Mouse (Mus musculus) lung, postnatal 25 days (tissue): ENCODE results near the gene Acvr2b.
A peak's percentile ranks its signal among the peaks of the same experiment; 100 is the strongest.

Experiments
- DNase-seq: peaks from one replicate; pipeline ENCODE4 v3.0.0; 2022; ENCODE audit warnings: low spot score

Acvr2b gene

GRCm38 (mm10) chr9:119473608-119474164 is 71.8 kb downstream of the Acvr2b start:
- no peak for DNase-seq

GRCm38 (mm10) chr9:119474717-119475611 is 73.0 kb downstream of the Acvr2b start:
- peak; percentile 32 for DNase-seq

GRCm38 (mm10) chr9:119477754-119478153 is 75.8 kb downstream of the Acvr2b start:
- no peak for DNase-seq

- DNase-seq = no peak
Measured at GRCm38 (mm10) chr9:119478345-119478744, 76.4 kb downstream of the Acvr2b start.

GRCm38 (mm10) chr9:119479297-119479696 is 77.4 kb downstream of the Acvr2b start:
- DNase-seq = no peak

GRCm38 (mm10) chr9:119481612-119482011 is 79.7 kb downstream of the Acvr2b start:
- DNase-seq = no peak

GRCm38 (mm10) chr9:119483554-119484353 is 81.8 kb downstream of the Acvr2b start:
- DNase-seq = no peak

GRCm38 (mm10) chr9:119484420-119484819 is 82.5 kb downstream of the Acvr2b start:
- no peak for DNase-seq
